Mouse (Mus musculus) embryonic facial prominence, embryonic 13.5 days (tissue): ENCODE measurements around the gene Dmap1. TPM values are rescaled to one million over a fixed set of nuclear protein-coding genes. Genes with fewer than 3 reads are reported as not detected.

Source experiments
- ATAC-seq: fragments of 200-750 bp; cut with Nextera tagmentation; 2 replicates; pipeline ENCODE4 v1.8.0; 2017; ENCODE audit warnings: low read depth; ENCODE audit not compliant: insufficient number of reproducible peaks, insufficient read depth, low FRiP score, low TSS enrichment
- H3K27ac ChIP-seq: fragments of 300-500 bp; sonication (generic); 2 replicates; pipeline ENCODE4 v1.5.1; 2015; ENCODE audit warnings: moderate library complexity, mild to moderate bottlenecking, inconsistent platforms
- H3K27me3 ChIP-seq: fragments of 300-500 bp; sonication (generic); 2 replicates; pipeline ENCODE4 v1.6.1; 2015; ENCODE audit warnings: mild to moderate bottlenecking, inconsistent platforms
- H3K36me3 ChIP-seq: fragments of 300-500 bp; sonication (generic); 2 replicates; pipeline ENCODE4 v1.6.1; 2015; ENCODE audit warnings: mild to moderate bottlenecking, inconsistent platforms
- H3K4me1 ChIP-seq: fragments of 300-500 bp; sonication (generic); 2 replicates; pipeline ENCODE4 v1.6.1; 2015; ENCODE audit warnings: inconsistent platforms
- H3K4me2 ChIP-seq: fragments of 300-500 bp; sonication (generic); 2 replicates; pipeline ENCODE4 v1.6.1; 2015; ENCODE audit warnings: moderate library complexity, mild to moderate bottlenecking, inconsistent platforms
- H3K4me3 ChIP-seq: fragments of 300-500 bp; sonication (generic); 2 replicates; pipeline ENCODE4 v1.5.1; 2015; ENCODE audit warnings: mild to moderate bottlenecking, inconsistent platforms
- H3K9ac ChIP-seq: fragments of 300-500 bp; sonication (generic); 2 replicates; pipeline ENCODE4 v1.6.1; 2015; ENCODE audit warnings: mild to moderate bottlenecking, inconsistent platforms
- H3K9me3 ChIP-seq: fragments of 300-500 bp; sonication (generic); 2 replicates; pipeline ENCODE4 v1.6.1; 2016; ENCODE audit warnings: inconsistent platforms
- WGBS: fragments of 180-500 bp; shearing (Covaris S2); methylation state at CpG from one replicate; pipeline ENCODE4 v1.1.7; 2015; ENCODE audit warnings: mixed read lengths; 5-methylcytosine and 5-hydroxymethylcytosine counted together
- polyA plus RNA-seq: library from polyadenylated mRNA; unstranded; fragments of >200 nt; fragmentation: Nextera tagmentation; extraction: Ambion mirVana; gene quantifications from 2 replicates; pipeline ENCODE4 v1.2.1, GENCODE M21; 2015

Gene Dmap1
- 73.0 and 77.1 TPM in 2 replicates for polyA plus RNA-seq

- H3K27me3 ChIP-seq = no peaks in the 10 kb centered on the region
- peaks cover 13% of the 10 kb centered on the region for H3K4me1 ChIP-seq
- H3K36me3 ChIP-seq = peaks cover 40% of the 10 kb centered on the region
- ATAC-seq = peak; percentile 79
- H3K9ac ChIP-seq = peak within 1 kb of the TSS; percentile 93
- under 1% methylated on average over 33 of the region's 33 CpGs for WGBS
- H3K4me2 ChIP-seq = peak within 1 kb of the TSS; percentile 78
- H3K9me3 ChIP-seq = no peaks in the 10 kb centered on the region
- H3K27ac ChIP-seq = peak within 1 kb of the TSS; percentile 55; the same call in 1 of the 2 replicates
- H3K4me3 ChIP-seq = peak within 1 kb of the TSS; percentile 85
Observed at GRCm38 (mm10) chr4:117681931-117682461, at the start of gene Dmap1. TSS of gene Dmap1 (minus strand) at chr4:117682273.

GRCm38 (mm10) chr4:117724112-117724511 is 42.0 kb upstream of the Dmap1 start, which contains the start of gene Gm12845:
TSS of gene Gm12845 (plus strand) at chr4:117724412.
- no peak for ATAC-seq
- no peak within 1 kb of the TSS for H3K9ac ChIP-seq
- H3K36me3 ChIP-seq = no peaks in the 10 kb centered on the region
- H3K4me1 ChIP-seq = no peaks in the 10 kb centered on the region
- H3K4me2 ChIP-seq = no peak within 1 kb of the TSS
- H3K9me3 ChIP-seq = no peaks in the 10 kb centered on the region
- no peak within 1 kb of the TSS for H3K27ac ChIP-seq
- no peak within 1 kb of the TSS for H3K4me3 ChIP-seq
- no peaks in the 10 kb centered on the region for H3K27me3 ChIP-seq
- 87% methylated on average over 1 of the region's 1 CpGs for WGBS

- 72% methylated on average over 6 of the region's 6 CpGs for WGBS
Observed at GRCm38 (mm10) chr4:117713303-117714098, 31.4 kb upstream of the Dmap1 start.

GRCm38 (mm10) chr4:117712314-117712713 is 30.2 kb upstream of the Dmap1 start:
- no peaks in the 10 kb centered on the region for H3K9me3 ChIP-seq
- H3K4me3 ChIP-seq = no peak overlapping the region
- H3K27me3 ChIP-seq = no peaks in the 10 kb centered on the region
- WGBS = 85% methylated on average over 3 of the region's 3 CpGs
- H3K36me3 ChIP-seq = no peaks in the 10 kb centered on the region
- H3K4me1 ChIP-seq = no peaks in the 10 kb centered on the region
- no peak for ATAC-seq
- H3K4me2 ChIP-seq = no peak overlapping the region
- H3K9ac ChIP-seq = no peak overlapping the region
- H3K27ac ChIP-seq = no peak overlapping the region

More at GRCm38 (mm10) chr4:117713303-117714098, 31.4 kb upstream of the Dmap1 start:
- Histone ChIP-seq H3K27me3 (no peaks in the 10 kb centered on the region), H3K4me3 (no peak overlapping the region), H3K36me3 (no peaks in the 10 kb centered on the region), H3K9ac (no peak overlapping the region), H3K4me2 (no peak overlapping the region), H3K4me1 (no peaks in the 10 kb centered on the region), H3K9me3 (no peaks in the 10 kb centered on the region), H3K27ac (no peak overlapping the region)
- no peak for ATAC-seq

GRCm38 (mm10) chr4:117708780-117709550 is 26.9 kb upstream of the Dmap1 start:
- Histone ChIP-seq H3K9me3 (no peaks in the 10 kb centered on the region), H3K4me2 (no peak overlapping the region), H3K4me1 (no peaks in the 10 kb centered on the region), H3K27me3 (no peaks in the 10 kb centered on the region), H3K36me3 (no peaks in the 10 kb centered on the region), H3K4me3 (no peak overlapping the region), H3K27ac (no peak overlapping the region), H3K9ac (no peak overlapping the region)
- no peak for ATAC-seq
- WGBS = 76% methylated on average over 3 of the region's 3 CpGs

GRCm38 (mm10) chr4:117705361-117705760 is 23.3 kb upstream of the Dmap1 start:
- Histone ChIP-seq H3K4me1 (no peaks in the 10 kb centered on the region), H3K36me3 (no peaks in the 10 kb centered on the region), H3K27ac (no peak overlapping the region), H3K9ac (no peak overlapping the region), H3K27me3 (no peaks in the 10 kb centered on the region), H3K9me3 (no peaks in the 10 kb centered on the region), H3K4me3 (no peak overlapping the region), H3K4me2 (no peak overlapping the region)
- no peak for ATAC-seq
- WGBS = 4% methylated on average over 7 of the region's 7 CpGs

- no peaks in the 10 kb centered on the region for H3K36me3 ChIP-seq
- peaks cover 6% of the 10 kb centered on the region for H3K4me1 ChIP-seq
- no peak overlapping the region for H3K4me2 ChIP-seq
- H3K27ac ChIP-seq = no peak overlapping the region
- WGBS = 81% methylated on average over 4 of the region's 4 CpGs
- no peak for ATAC-seq
- no peaks in the 10 kb centered on the region for H3K9me3 ChIP-seq
- no peaks in the 10 kb centered on the region for H3K27me3 ChIP-seq
- H3K4me3 ChIP-seq = no peak overlapping the region
- no peak overlapping the region for H3K9ac ChIP-seq
Observed at GRCm38 (mm10) chr4:117686354-117686753, 4.3 kb upstream of the Dmap1 start.

GRCm38 (mm10) chr4:117683048-117683768 is 1.1 kb upstream of the Dmap1 start:
- 79% methylated on average over 6 of the region's 6 CpGs for WGBS
- Histone ChIP-seq H3K4me3 (no peak overlapping the region), H3K27me3 (no peaks in the 10 kb centered on the region)

GRCm38 (mm10) chr4:117682463-117682862 is 390 bp upstream of the Dmap1 start:
- Histone ChIP-seq H3K4me3 (peak overlapping the region; percentile 85), H3K4me1 (peaks cover 13% of the 10 kb centered on the region), H3K4me2 (peak overlapping the region; percentile 78), H3K9ac (peak overlapping the region; percentile 93; the same call in 1 of the 2 replicates), H3K27me3 (no peaks in the 10 kb centered on the region), H3K27ac (no peak overlapping the region), H3K36me3 (peaks cover 36% of the 10 kb centered on the region), H3K9me3 (no peaks in the 10 kb centered on the region)
- no peak for ATAC-seq

More at GRCm38 (mm10) chr4:117683048-117683768, 1.1 kb upstream of the Dmap1 start:
- Histone ChIP-seq H3K4me2 (peak overlapping the region; percentile 78), H3K27ac (no peak overlapping the region), H3K36me3 (peaks cover 28% of the 10 kb centered on the region), H3K4me1 (peaks cover 13% of the 10 kb centered on the region), H3K9ac (no peak overlapping the region), H3K9me3 (no peaks in the 10 kb centered on the region)
- no peak for ATAC-seq

GRCm38 (mm10) chr4:117680963-117681362 is 1.1 kb downstream of the Dmap1 start:
- Histone ChIP-seq H3K9ac (0 out of 2 replicates have a peak overlapping the region, but pooled peaks have one; percentile 93), H3K27me3 (no peaks in the 10 kb centered on the region), H3K4me1 (peaks cover 13% of the 10 kb centered on the region), H3K27ac (no peak overlapping the region), H3K36me3 (peaks cover 49% of the 10 kb centered on the region), H3K4me3 (peak overlapping the region; percentile 85), H3K4me2 (peak overlapping the region; percentile 78), H3K9me3 (no peaks in the 10 kb centered on the region)
- 76% methylated on average over 6 of the region's 6 CpGs for WGBS
- no peak for ATAC-seq

GRCm38 (mm10) chr4:117676903-117677302 is 5.2 kb downstream of the Dmap1 start:
- 24% methylated on average over 3 of the region's 3 CpGs for WGBS

More at GRCm38 (mm10) chr4:117676903-117677302, 5.2 kb downstream of the Dmap1 start:
- Histone ChIP-seq H3K4me1 (peaks cover 10% of the 10 kb centered on the region), H3K4me3 (no peak overlapping the region), H3K27me3 (no peaks in the 10 kb centered on the region), H3K4me2 (no peak overlapping the region), H3K27ac (no peak overlapping the region), H3K36me3 (peaks cover 84% of the 10 kb centered on the region), H3K9me3 (no peaks in the 10 kb centered on the region), H3K9ac (no peak overlapping the region)
- ATAC-seq = no peak
